Mouse (Mus musculus) C2C12 (cell line): ENCODE measurements around the gene Ggta1. TPM values are rescaled to one million over a fixed set of nuclear protein-coding genes. Genes with fewer than 3 reads are reported as not detected.

ENCODE experiments used
- H3K27me3 ChIP-seq: one replicate; pipeline ENCODE4 v1.6.1; 2011; ENCODE audit not compliant: control insufficient read depth, insufficient read depth, insufficient read length
- H3K36me3 ChIP-seq: one replicate; pipeline ENCODE4 v1.6.1; 2011; ENCODE audit not compliant: control insufficient read depth, insufficient read depth
- H3K4me3 ChIP-seq: one replicate; pipeline ENCODE4 v1.5.1; 2011; ENCODE audit warnings: mild to moderate bottlenecking, control low read depth; ENCODE audit not compliant: poor library complexity, insufficient read depth, severe bottlenecking
- H3K79me2 ChIP-seq: one replicate; pipeline ENCODE4 v1.6.1; 2011; ENCODE audit not compliant: control insufficient read depth, insufficient read depth
- H3K79me3 ChIP-seq: one replicate; pipeline ENCODE4 v1.6.1; 2011; ENCODE audit warnings: low read depth, control low read depth
- H3ac ChIP-seq: one replicate; pipeline ENCODE3; 2011; ENCODE audit warnings: low read depth; ENCODE audit not compliant: control insufficient read depth, insufficient read length
- CEBPB ChIP-seq: IDR thresholded peaks from one replicate; pipeline ENCODE4 v1.6.1; 2011; ENCODE audit warnings: low read depth, mild to moderate bottlenecking, control low read depth, moderate library complexity
- CTCF ChIP-seq: IDR thresholded peaks from one replicate; pipeline ENCODE4 v1.5.1; 2011; ENCODE audit not compliant: control insufficient read depth, insufficient read depth, insufficient read length
- FOSL1 ChIP-seq: IDR thresholded peaks from one replicate; pipeline ENCODE4 v1.8.0; 2011; ENCODE audit warnings: mild to moderate bottlenecking, low read length; ENCODE audit not compliant: poor library complexity, insufficient read depth, severe bottlenecking
- MAX ChIP-seq: IDR thresholded peaks from one replicate; pipeline ENCODE4 v1.6.1; 2011; ENCODE audit warnings: mild to moderate bottlenecking, control low read depth
- MYOD1 ChIP-seq: IDR thresholded peaks from one replicate; pipeline ENCODE4 v1.6.1; 2011; ENCODE audit warnings: low read depth; ENCODE audit not compliant: control insufficient read depth, insufficient read length
- MYOG ChIP-seq: IDR thresholded peaks from one replicate; pipeline ENCODE4 v1.6.1; 2011; ENCODE audit not compliant: control insufficient read depth, insufficient read length; ENCODE audit errors: extremely low read depth
- USF1 ChIP-seq: IDR thresholded peaks from one replicate; pipeline ENCODE4 v1.6.1; 2011; ENCODE audit warnings: low read depth, mild to moderate bottlenecking, control low read depth, moderate library complexity
- polyA plus RNA-seq: library from polyadenylated mRNA; unstranded; fragments of >200 nt; fragmentation: generic; extraction: Trizol; gene quantifications from one replicate; pipeline ENCODE4 v1.2.1, GENCODE M21; 2012; ENCODE audit warnings: missing spikeins

Gene Ggta1
- polyA plus RNA-seq, 1 experiment: 7.1 TPM

DNA sequence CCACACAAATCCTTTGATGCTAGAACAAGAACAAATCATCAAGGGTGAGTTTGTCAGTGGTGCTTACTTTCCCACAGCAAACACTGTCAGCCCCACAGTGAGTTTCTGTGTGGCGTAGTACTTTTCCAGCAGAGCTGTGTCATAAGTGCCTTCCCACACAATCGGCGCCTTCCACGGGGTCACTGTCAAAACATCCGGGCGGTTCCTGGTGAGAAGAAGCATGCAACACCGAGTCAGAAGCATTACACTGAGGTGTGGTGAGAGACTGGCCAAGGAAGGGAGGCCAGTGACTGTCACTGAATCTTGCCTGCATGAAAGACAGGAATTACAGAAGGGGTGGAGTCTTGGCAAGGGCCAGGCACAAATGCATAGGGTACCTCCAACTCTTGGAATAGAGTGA, 55.2 kb downstream of the Ggta1 start:
- Histone ChIP-seq H3K4me3 (no peak overlapping the region), H3ac (no peak overlapping the region), H3K79me2 (no peaks in the 10 kb centered on the region), H3K27me3 (no peaks in the 10 kb centered on the region), H3K79me3 (no peaks in the 10 kb centered on the region), H3K36me3 (peaks cover 26% of the 10 kb centered on the region)
- TF ChIP-seq MYOG: no peak
- no peak for TF ChIP-seq CTCF
- no peak for TF ChIP-seq CEBPB

DNA sequence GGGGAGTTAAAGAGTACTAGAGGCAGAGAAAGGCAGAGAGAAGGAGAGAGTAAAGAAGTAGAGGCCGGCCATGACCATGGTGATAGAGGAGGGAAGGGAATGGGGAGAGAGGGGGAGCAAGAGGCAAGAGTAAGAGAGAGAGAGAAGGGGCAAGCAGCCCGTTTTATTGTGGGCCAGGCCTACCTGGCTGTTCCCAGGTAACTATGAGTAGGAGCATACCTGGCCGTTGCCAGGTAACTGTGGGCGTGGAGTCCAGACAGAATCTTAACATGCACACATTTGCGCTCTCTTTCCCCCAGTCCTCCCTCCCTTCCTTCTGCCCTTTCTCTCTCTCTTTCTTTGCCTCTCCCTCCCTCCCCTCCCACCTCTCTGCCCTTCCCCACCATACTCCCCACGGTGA, 55.8 kb downstream of the Ggta1 start:
- Histone ChIP-seq H3ac (no peak overlapping the region), H3K27me3 (no peaks in the 10 kb centered on the region), H3K79me2 (no peaks in the 10 kb centered on the region), H3K4me3 (no peak overlapping the region), H3K36me3 (peaks cover 28% of the 10 kb centered on the region), H3K79me3 (no peaks in the 10 kb centered on the region)
- no peak for TF ChIP-seq MYOD1
- TF ChIP-seq USF1: no peak
- TF ChIP-seq MYOG: no peak
- TF ChIP-seq MAX: no peak
- no peak for TF ChIP-seq CTCF
- no peak for TF ChIP-seq FOSL1
- TF ChIP-seq CEBPB: no peak

GRCm38 (mm10) chr2:35406611-35407010, 56.4 kb downstream of the Ggta1 start:
- TF ChIP-seq CTCF: no peak
- TF ChIP-seq FOSL1: no peak
- TF ChIP-seq MYOD1: no peak
- no peaks in the 10 kb centered on the region for H3K79me3 ChIP-seq
- no peak overlapping the region for H3ac ChIP-seq
- no peaks in the 10 kb centered on the region for H3K79me2 ChIP-seq
- H3K27me3 ChIP-seq: no peaks in the 10 kb centered on the region
- H3K4me3 ChIP-seq: no peak overlapping the region
- H3K36me3 ChIP-seq: peaks cover 28% of the 10 kb centered on the region

DNA sequence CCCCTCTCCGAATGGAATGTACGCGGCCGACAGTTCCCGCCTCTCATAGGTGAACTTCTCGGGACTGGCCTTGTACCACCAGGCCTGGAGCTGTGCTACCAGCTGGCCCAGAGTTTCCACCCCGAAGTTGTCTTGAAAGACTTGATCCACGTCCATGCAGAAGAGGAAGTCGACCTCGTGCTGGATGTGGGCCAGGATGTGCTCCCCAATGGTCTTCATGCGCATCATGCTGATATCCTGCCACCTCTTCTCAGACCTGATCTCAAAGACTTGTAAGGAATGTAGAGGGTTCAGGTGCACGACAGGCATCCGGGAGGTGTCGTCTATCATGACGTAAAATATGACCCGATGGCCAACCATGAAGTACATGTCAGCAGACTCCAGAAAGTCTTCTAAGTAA, 60.6 kb downstream of the Ggta1 start:
- Histone ChIP-seq H3K27me3 (no peaks in the 10 kb centered on the region), H3K79me2 (no peaks in the 10 kb centered on the region), H3K4me3 (no peak overlapping the region), H3K79me3 (no peaks in the 10 kb centered on the region), H3ac (no peak overlapping the region), H3K36me3 (peaks cover 20% of the 10 kb centered on the region)
- TF ChIP-seq CTCF (no peak), USF1 (no peak), MAX (no peak), MYOD1 (no peak)

DNA sequence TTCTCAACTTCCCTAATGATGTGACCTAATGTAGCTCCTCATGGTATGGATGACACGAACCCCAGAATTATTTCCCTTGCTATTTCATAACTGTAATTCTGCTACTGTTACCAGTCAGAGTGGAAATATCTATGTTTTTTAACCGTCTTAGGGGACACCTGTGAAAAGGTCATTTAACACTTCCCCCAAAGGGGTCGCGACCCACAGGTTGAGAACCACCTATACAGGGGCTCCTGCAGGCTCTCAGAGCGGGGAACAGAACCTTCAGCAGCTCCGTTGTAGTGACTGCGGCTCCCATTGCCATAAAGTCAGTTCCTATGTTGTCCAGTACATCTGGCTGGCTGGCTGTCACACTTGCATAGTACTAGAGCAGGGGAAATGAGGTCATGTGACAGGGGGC, 62.3 kb downstream of the Ggta1 start:
- TF ChIP-seq USF1 (no peak), MYOG (no peak), MAX (no peak), CTCF (no peak), FOSL1 (no peak)
- H3K4me3 ChIP-seq: no peak overlapping the region
- no peak overlapping the region for H3ac ChIP-seq
- H3K79me2 ChIP-seq: no peaks in the 10 kb centered on the region
- H3K27me3 ChIP-seq: no peaks in the 10 kb centered on the region
- no peaks in the 10 kb centered on the region for H3K79me3 ChIP-seq
- H3K36me3 ChIP-seq: peaks cover 8% of the 10 kb centered on the region

DNA sequence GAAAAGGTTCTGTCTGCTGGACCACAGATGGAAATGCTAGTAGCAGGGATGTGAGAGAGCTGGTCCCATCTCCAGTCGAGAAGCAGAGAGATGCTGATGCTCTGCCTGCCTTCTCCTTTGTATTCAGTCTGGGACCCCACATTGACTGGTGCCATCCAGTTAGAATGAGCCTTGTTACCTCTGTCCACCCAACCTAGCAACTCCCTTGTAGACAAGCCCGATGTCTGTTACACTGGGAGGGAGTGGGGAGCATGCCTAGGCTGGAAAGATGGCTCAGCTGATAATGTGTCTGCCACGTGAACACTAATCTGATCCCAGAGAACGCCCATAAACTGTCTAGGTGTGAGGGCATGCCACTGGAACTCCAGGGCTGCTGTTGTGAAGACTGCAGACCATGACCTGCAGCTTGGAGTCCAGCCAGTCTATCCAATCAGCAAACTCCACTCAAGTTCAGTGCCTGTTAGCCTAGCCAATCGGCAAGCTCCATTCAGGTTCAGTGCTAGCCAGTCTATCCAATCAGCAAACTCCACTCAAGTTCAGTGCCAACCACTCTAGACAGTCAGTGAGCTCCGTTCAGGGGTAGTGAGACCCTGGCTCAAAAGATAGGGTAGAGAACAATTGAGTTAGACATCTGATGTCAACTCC, 64.7 kb downstream of the Ggta1 start:
- H3K4me3 ChIP-seq: no peak overlapping the region
- H3K79me2 ChIP-seq: no peaks in the 10 kb centered on the region
- H3K36me3 ChIP-seq: peaks cover 4% of the 10 kb centered on the region
- TF ChIP-seq MYOD1: no peak
- no peak for TF ChIP-seq MYOG
- no peak for TF ChIP-seq CTCF
- no peak for TF ChIP-seq CEBPB
- TF ChIP-seq FOSL1: no peak
- TF ChIP-seq USF1: no peak
- no peak for TF ChIP-seq MAX
- H3K27me3 ChIP-seq: no peaks in the 10 kb centered on the region
- H3K79me3 ChIP-seq: no peaks in the 10 kb centered on the region
- no peak overlapping the region for H3ac ChIP-seq
